Mouse (Mus musculus) heart, postnatal 14 days (tissue): Measurements from ENCODE around the gene Ubap2l. TPM values are rescaled to one million over a fixed set of nuclear protein-coding genes. Genes with fewer than 3 reads are reported as not detected.

Experiments
- microRNA-seq, 2 experiments: library from miRNA; unstranded; fragments of <30 nt; microRNA quantifications; one replicate each; pipeline ENCODE4 v1.2.0; 2021 to 2022
- total RNA-seq, 2 experiments: library from RNA; stranded (reverse); gene quantifications; 2 replicates each; pipeline ENCODE4 v1.2.3; 2021

The Ubap2l gene
- total RNA-seq, 2 experiments from 2014 or later = 119 to 130 TPM

Small RNA genes lying within 50 kb of the gene (microRNA-seq; reads per million reads assigned to microRNA genes)
- gene Mir190b = 3.1 to 9.9 reads per million in 2 experiments
- gene Mir7669 = 0.60 to 0.81 reads per million in 2 experiments

Other genes with a start within 250 kb of the Ubap2l start
- 10 to 100 TPM; 18.1 TPM for gene She, start 221.3 kb downstream of the Ubap2l start, total RNA-seq
- gene Il6ra, start 139.4 kb downstream of the Ubap2l start, total RNA-seq = 1 to 10 TPM; 4.9 to 5.5 TPM
- gene Atp8b2, start 89.1 kb downstream of the Ubap2l start, total RNA-seq = 10 to 100 TPM; 39.5 to 45.4 TPM
- 10 to 100 TPM; 41.7 to 48.2 TPM for gene Hax1, start 53.8 kb downstream of the Ubap2l start, total RNA-seq
- gene 4933434E20Rik, start 992 bp downstream of the Ubap2l start, total RNA-seq = 10 to 100 TPM; 60.6 to 67.1 TPM
- gene Tpm3, start 20.0 kb upstream of the Ubap2l start, total RNA-seq = 10 to 100 TPM; 71.0 to 71.4 TPM
- under 1 TPM; 0.12 to 0.14 TPM for gene Nup210l, start 51.5 kb upstream of the Ubap2l start, total RNA-seq
- 100 to 1,000 TPM; 868 to 969 TPM for gene Rps27, start 161.0 kb upstream of the Ubap2l start, total RNA-seq
- 10 to 100 TPM in 1 of 2 experiments, 1 to 10 TPM in 1; 6.7 to 10.9 TPM for gene Rab13, start 161.1 kb upstream of the Ubap2l start, total RNA-seq
- 10 to 100 TPM; 44.9 to 48.9 TPM for gene Jtb, start 179.0 kb upstream of the Ubap2l start, total RNA-seq
- not detected for gene Creb3l4, start 190.9 kb upstream of the Ubap2l start, total RNA-seq
- 10 to 100 TPM; 94.0 to 95.4 TPM for gene Slc39a1, start 195.5 kb upstream of the Ubap2l start, total RNA-seq
- gene Crtc2, start 201.5 kb upstream of the Ubap2l start, total RNA-seq = 10 to 100 TPM; 19.5 to 21.7 TPM
- 10 to 100 TPM; 21.1 to 23.6 TPM for gene Dennd4b, start 212.6 kb upstream of the Ubap2l start, total RNA-seq
- gene Gatad2b, start 240.6 kb upstream of the Ubap2l start, total RNA-seq = 10 to 100 TPM; 47.2 to 52.9 TPM